Mouse (Mus musculus) heart, embryonic 16.5 days (tissue): ENCODE results near the gene Dnajc7. TPM values are rescaled to one million over a fixed set of nuclear protein-coding genes. Genes with fewer than 3 reads are reported as not detected.
"Not testable (repeated sequence)": the region's sequence is repeated elsewhere in the genome, so short reads cannot be mapped to it uniquely, and the experiment has no call there.

Source experiments
- ATAC-seq: fragments of 200-750 bp; cut with Nextera tagmentation; replicated peaks from 2 replicates; pipeline ENCODE4 v1.8.0; 2017; ENCODE audit warnings: moderate number of reproducible peaks; ENCODE audit not compliant: insufficient read depth, low FRiP score; ENCODE audit errors: extremely low read depth
- H3K27ac ChIP-seq: fragments of 300-500 bp; sonication (generic); 2 replicates; pipeline ENCODE4 v1.5.1; 2014; ENCODE audit warnings: mild to moderate bottlenecking, low read length, control low read depth, moderate library complexity
- H3K27me3 ChIP-seq: fragments of 300-500 bp; sonication (generic); 2 replicates; pipeline ENCODE4 v1.6.1; 2014; ENCODE audit warnings: low read length, mixed read lengths; ENCODE audit not compliant: control insufficient read depth, insufficient read depth
- H3K36me3 ChIP-seq: fragments of 300-500 bp; sonication (generic); 2 replicates; pipeline ENCODE4 v1.6.1; 2014; ENCODE audit not compliant: control insufficient read depth, insufficient read depth
- H3K4me1 ChIP-seq: fragments of 300-500 bp; sonication (generic); 2 replicates; pipeline ENCODE4 v1.6.1; 2014; ENCODE audit warnings: low read length, mixed read lengths; ENCODE audit not compliant: control insufficient read depth, insufficient read depth
- H3K4me2 ChIP-seq: fragments of 300-500 bp; sonication (generic); 2 replicates; pipeline ENCODE4 v1.6.1; 2014; ENCODE audit warnings: low read depth, mild to moderate bottlenecking, control low read depth, low read length
- H3K4me3 ChIP-seq: fragments of 300-500 bp; sonication (generic); 2 replicates; pipeline ENCODE4 v1.5.1; 2014; ENCODE audit warnings: mild to moderate bottlenecking, control low read depth, low read length
- H3K9ac ChIP-seq: fragments of 300-500 bp; sonication (generic); 2 replicates; pipeline ENCODE4 v1.6.1; 2014; ENCODE audit warnings: low read length, control low read depth
- H3K9me3 ChIP-seq: fragments of 300-500 bp; sonication (generic); replicated peaks from 2 replicates; pipeline ENCODE4 v1.6.1; 2016; ENCODE audit warnings: low read length; ENCODE audit not compliant: control insufficient read depth
- WGBS: fragments of 180-500 bp; shearing (Covaris S2); extraction: QIAGEN DNeasy Blood & Tissue Kit; methylation state at CpG from one replicate; pipeline ENCODE4 v1.1.7; 2014; 5-methylcytosine and 5-hydroxymethylcytosine counted together
- polyA plus RNA-seq: library from polyadenylated mRNA; unstranded; fragments of >200 nt; fragmentation: Nextera tagmentation; extraction: Ambion mirVana; gene quantifications from 2 replicates; pipeline ENCODE4 v1.2.1, GENCODE M21; 2015

Gene Dnajc7
- polyA plus RNA-seq, 1 experiment from 2014 or later, result 228 TPM

DNA sequence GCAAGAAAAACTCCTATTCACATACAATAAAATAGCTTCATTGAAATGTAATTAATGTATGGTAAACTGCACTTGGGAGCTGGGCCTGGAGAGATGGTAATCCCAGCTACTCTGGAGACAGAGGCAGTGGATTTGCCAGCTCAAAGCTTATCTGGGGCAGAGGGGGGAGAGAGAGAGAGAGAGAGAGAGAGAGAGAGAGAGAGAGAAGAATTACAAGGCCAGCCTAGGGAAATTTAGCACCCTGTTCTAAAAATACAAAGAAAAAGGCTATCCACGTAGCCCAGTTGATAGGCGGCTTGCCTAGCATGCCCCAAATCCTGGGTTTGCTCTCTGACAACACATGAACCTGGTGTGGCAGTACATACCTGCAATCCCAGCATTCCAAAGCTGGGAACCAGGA is 78.4 kb downstream of the Dnajc7 start:
- H3K4me1 ChIP-seq, result peaks cover 8% of the 10 kb centered on the region
- H3K36me3 ChIP-seq, result no peaks in the 10 kb centered on the region
- 66% methylated on average over 2 of the region's 2 CpGs for WGBS
- no peak overlapping the region for H3K4me2 ChIP-seq
- no peak overlapping the region for H3K4me3 ChIP-seq
- no peak overlapping the region for H3K9ac ChIP-seq
- no peaks in the 10 kb centered on the region for H3K27me3 ChIP-seq
- no peak for ATAC-seq
- no peaks in the 10 kb centered on the region for H3K9me3 ChIP-seq
- no peak overlapping the region for H3K27ac ChIP-seq

DNA sequence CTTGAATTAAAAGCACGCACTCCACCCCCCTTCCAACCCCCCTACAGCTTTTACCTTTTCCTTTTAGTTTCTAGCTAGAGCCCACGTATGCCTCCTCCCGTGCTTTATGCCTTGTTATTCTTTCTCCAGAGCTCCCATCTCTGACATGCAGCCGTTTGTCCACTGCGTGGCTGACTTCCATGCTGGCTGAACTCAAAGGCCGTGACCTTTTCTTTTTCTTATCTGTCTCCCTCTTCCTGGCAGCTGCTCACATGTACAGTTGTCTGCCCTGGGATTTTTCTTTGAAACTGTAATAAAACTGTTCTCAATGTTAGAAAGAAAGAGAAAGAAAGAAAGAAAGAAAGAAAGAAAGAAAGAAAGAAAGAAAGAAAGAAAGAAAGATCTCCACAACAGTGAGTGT is 79.0 kb downstream of the Dnajc7 start:
- WGBS, result 29% methylated on average over 6 of the region's 6 CpGs
- no peak overlapping the region for H3K27ac ChIP-seq
- H3K4me3 ChIP-seq, result no peak overlapping the region

GRCm38 (mm10) chr11:100536466-100536865 is 83.5 kb downstream of the Dnajc7 start:
- ATAC-seq, result no peak
- Histone ChIP-seq H3K9ac (no peak overlapping the region), H3K27ac (no peak overlapping the region), H3K36me3 (no peaks in the 10 kb centered on the region), H3K4me3 (no peak overlapping the region), H3K27me3 (no peaks in the 10 kb centered on the region), H3K9me3 (no peaks in the 10 kb centered on the region), H3K4me1 (no peaks in the 10 kb centered on the region), H3K4me2 (no peak overlapping the region)

More for the DNA sequence above, 79.0 kb downstream of the Dnajc7 start:
- Histone ChIP-seq H3K36me3 (no peaks in the 10 kb centered on the region), H3K9me3 (no peaks in the 10 kb centered on the region), H3K9ac (no peak overlapping the region), H3K27me3 (no peaks in the 10 kb centered on the region), H3K4me2 (no peak overlapping the region), H3K4me1 (peaks cover 7% of the 10 kb centered on the region)
- no peak for ATAC-seq

DNA sequence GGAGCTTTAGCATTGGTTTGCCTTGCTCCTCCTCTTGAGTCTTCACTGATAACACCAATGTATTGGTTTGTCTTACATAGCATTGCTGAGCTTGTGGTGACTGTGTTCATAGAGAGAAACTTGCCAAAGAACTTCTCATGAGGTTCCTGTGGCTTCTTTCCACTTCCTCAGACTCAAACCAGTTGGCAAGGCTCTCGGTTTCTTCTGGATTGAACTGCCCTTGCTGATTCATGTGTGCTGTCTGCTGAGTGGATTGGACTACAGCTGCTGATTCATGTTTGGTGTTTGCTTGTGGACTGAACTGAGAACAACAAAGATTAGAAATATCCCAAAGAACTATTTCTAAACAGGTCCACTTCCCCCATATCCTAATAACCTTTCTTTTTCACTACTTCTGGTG is 84.0 kb downstream of the Dnajc7 start:
- no peak overlapping the region for H3K27ac ChIP-seq
- no peaks in the 10 kb centered on the region for H3K4me1 ChIP-seq
- no peak overlapping the region for H3K4me3 ChIP-seq
- no peak overlapping the region for H3K9ac ChIP-seq
- no peak overlapping the region for H3K4me2 ChIP-seq
- H3K27me3 ChIP-seq, result no peaks in the 10 kb centered on the region
- 88% methylated on average over 1 of the region's 1 CpGs for WGBS
- ATAC-seq, result no peak
- H3K36me3 ChIP-seq, result no peaks in the 10 kb centered on the region
- H3K9me3 ChIP-seq, result no peaks in the 10 kb centered on the region

GRCm38 (mm10) chr11:100534821-100535220 is 85.1 kb downstream of the Dnajc7 start:
- H3K4me3 ChIP-seq, H3K4me1 ChIP-seq, H3K27ac ChIP-seq, ATAC-seq, H3K4me2 ChIP-seq, H3K36me3 ChIP-seq, H3K27me3 ChIP-seq, H3K9me3 ChIP-seq, H3K9ac ChIP-seq: not testable (repeated sequence)
- WGBS, result 77% methylated on average over 6 of the region's 6 CpGs

GRCm38 (mm10) chr11:100534411-100534810 is 85.6 kb downstream of the Dnajc7 start:
- not testable (repeated sequence) for H3K4me3 ChIP-seq, H3K27ac ChIP-seq, H3K4me1 ChIP-seq, H3K27me3 ChIP-seq, H3K9ac ChIP-seq, ATAC-seq, H3K4me2 ChIP-seq, H3K36me3 ChIP-seq, H3K9me3 ChIP-seq
- 83% methylated on average over 2 of the region's 2 CpGs for WGBS

DNA sequence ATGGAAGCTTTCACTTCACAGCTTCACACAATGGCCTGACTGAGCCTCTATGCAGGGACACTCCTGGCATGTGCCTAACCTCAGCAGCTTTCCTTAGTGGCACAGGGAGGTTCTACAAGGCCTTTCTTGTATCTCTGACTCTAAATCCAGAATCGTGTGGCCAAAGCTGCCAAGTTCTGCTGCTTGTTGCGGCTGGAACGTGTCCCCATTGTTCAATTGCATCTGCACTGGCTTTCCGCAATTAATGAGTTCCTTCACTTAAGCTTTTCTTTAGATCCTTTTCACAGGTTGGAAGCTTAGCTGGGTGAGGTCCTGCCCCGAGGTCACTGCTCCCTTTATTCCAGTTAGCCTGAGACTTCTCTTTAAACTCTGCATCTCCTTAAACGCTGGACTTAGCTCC is 86.1 kb downstream of the Dnajc7 start:
- Histone ChIP-seq H3K4me3 (no peak overlapping the region), H3K27me3 (no peaks in the 10 kb centered on the region), H3K4me2 (no peak overlapping the region), H3K4me1 (no peaks in the 10 kb centered on the region), H3K9ac (no peak overlapping the region), H3K27ac (no peak overlapping the region), H3K9me3 (no peaks in the 10 kb centered on the region), H3K36me3 (no peaks in the 10 kb centered on the region)
- WGBS, result 76% methylated on average over 6 of the region's 6 CpGs
- no peak for ATAC-seq

Other genes starting within 250 kb of the Dnajc7 start
- gene Jup, start 222.4 kb downstream of the Dnajc7 start, polyA plus RNA-seq, result 140 and 155 TPM in 2 replicates
- 50.8 and 52.6 TPM in 2 replicates for gene P3h4, start 205.3 kb downstream of the Dnajc7 start, polyA plus RNA-seq
- 89.4 and 98.0 TPM in 2 replicates for gene Fkbp10, start 204.5 kb downstream of the Dnajc7 start, polyA plus RNA-seq
- 107 and 110 TPM in 2 replicates for gene Nt5c3b, start 178.4 kb downstream of the Dnajc7 start, polyA plus RNA-seq
- 0.29 and 0.47 TPM in 2 replicates for gene Klhl10, start 178.3 kb downstream of the Dnajc7 start, polyA plus RNA-seq
- gene Klhl11, start 147.4 kb downstream of the Dnajc7 start, polyA plus RNA-seq, result 8.7 and 9.5 TPM in 2 replicates
- 64.4 and 67.1 TPM in 2 replicates for gene Acly, start 92.2 kb downstream of the Dnajc7 start, polyA plus RNA-seq
- 0.85 and 0.94 TPM in 2 replicates for gene Ttc25, start 74.6 kb downstream of the Dnajc7 start, polyA plus RNA-seq
- 24.8 and 32.1 TPM in 2 replicates for gene Cnp, start 45.3 kb downstream of the Dnajc7 start, polyA plus RNA-seq
- 78.8 and 81.5 TPM in 2 replicates for gene Nkiras2, start 924 bp downstream of the Dnajc7 start, polyA plus RNA-seq
- gene Zfp385c, start 72.3 kb upstream of the Dnajc7 start, polyA plus RNA-seq, result 0.26 and 0.60 TPM in 2 replicates
- gene Dhx58, start 84.1 kb upstream of the Dnajc7 start, polyA plus RNA-seq, result 1.5 and 2.6 TPM in 2 replicates
- 30.5 and 31.7 TPM in 2 replicates for gene Kat2a, start 92.3 kb upstream of the Dnajc7 start, polyA plus RNA-seq
- 0.24 TPM in 1 of 2 replicates, not detected in the other for gene Hspb9, start 93.7 kb upstream of the Dnajc7 start, polyA plus RNA-seq
- gene Rab5c, start 118.0 kb upstream of the Dnajc7 start, polyA plus RNA-seq, result 17.9 and 19.9 TPM in 2 replicates
- not detected in 2 replicates for gene Kcnh4, start 139.8 kb upstream of the Dnajc7 start, polyA plus RNA-seq
- gene Hcrt, start 142.8 kb upstream of the Dnajc7 start, polyA plus RNA-seq, result not detected in 2 replicates
- gene Ghdc, start 150.8 kb upstream of the Dnajc7 start, polyA plus RNA-seq, result 7.1 and 7.7 TPM in 2 replicates
- 31.3 and 36.5 TPM in 2 replicates for gene Stat5b, start 230.6 kb upstream of the Dnajc7 start, polyA plus RNA-seq
- gene Stat5a, start 239.2 kb upstream of the Dnajc7 start, polyA plus RNA-seq, result 10.1 and 15.1 TPM in 2 replicates